Mouse (Mus musculus) neural tube, embryonic 15.5 days (tissue): Measurements from ENCODE around the gene Bcl2. TPM values are rescaled to one million over a fixed set of nuclear protein-coding genes. Genes with fewer than 3 reads are reported as not detected.

Experiments used
- ATAC-seq: fragments of 200-750 bp; cut with Nextera tagmentation; 2 replicates; pipeline ENCODE4 v1.8.0; 2017; ENCODE audit warnings: mild to moderate bottlenecking, moderate TSS enrichment, moderate library complexity; ENCODE audit not compliant: low FRiP score
- H3K27ac ChIP-seq: fragments of 300-500 bp; sonication (generic); replicated peaks from 2 replicates; pipeline ENCODE4 v1.5.1; 2015; ENCODE audit warnings: mild to moderate bottlenecking, inconsistent platforms
- H3K27me3 ChIP-seq: fragments of 300-500 bp; sonication (generic); replicated peaks from 2 replicates; pipeline ENCODE4 v1.6.1; 2015; ENCODE audit warnings: inconsistent platforms
- H3K36me3 ChIP-seq: fragments of 300-500 bp; sonication (generic); 2 replicates; pipeline ENCODE4 v1.6.1; 2015; ENCODE audit warnings: inconsistent platforms
- H3K4me1 ChIP-seq: fragments of 300-500 bp; sonication (generic); 2 replicates; pipeline ENCODE4 v1.6.1; 2015; ENCODE audit warnings: inconsistent platforms
- H3K4me2 ChIP-seq: fragments of 300-500 bp; sonication (generic); 2 replicates; pipeline ENCODE4 v1.6.1; 2015; ENCODE audit warnings: inconsistent platforms, mild to moderate bottlenecking, moderate library complexity
- H3K4me3 ChIP-seq: fragments of 300-500 bp; sonication (generic); replicated peaks from 2 replicates; pipeline ENCODE4 v1.5.1; 2015; ENCODE audit warnings: mild to moderate bottlenecking, inconsistent platforms
- H3K9ac ChIP-seq: fragments of 300-500 bp; sonication (generic); replicated peaks from 2 replicates; pipeline ENCODE4 v1.6.1; 2015; ENCODE audit warnings: mild to moderate bottlenecking, inconsistent platforms
- H3K9me3 ChIP-seq: fragments of 300-500 bp; sonication (generic); replicated peaks from 2 replicates; pipeline ENCODE4 v1.6.1; 2016; ENCODE audit warnings: inconsistent platforms
- WGBS: fragments of 180-500 bp; shearing (Covaris S2); methylation state at CpG from one replicate; pipeline ENCODE4 v1.1.7; 2015; ENCODE audit warnings: mixed read lengths; 5-methylcytosine and 5-hydroxymethylcytosine counted together
- microRNA-seq: library from miRNA; unstranded; fragments of <30 nt; microRNA quantifications from one replicate; pipeline ENCODE4, GENCODE M21; 2017
- polyA plus RNA-seq: library from polyadenylated mRNA; unstranded; fragments of >200 nt; fragmentation: Nextera tagmentation; extraction: Ambion mirVana; gene quantifications from 2 replicates; pipeline ENCODE4 v1.2.1, GENCODE M21; 2015

Bcl2 gene
- polyA plus RNA-seq, 1 experiment from 2014 or later, result 16.7 TPM

DNA sequence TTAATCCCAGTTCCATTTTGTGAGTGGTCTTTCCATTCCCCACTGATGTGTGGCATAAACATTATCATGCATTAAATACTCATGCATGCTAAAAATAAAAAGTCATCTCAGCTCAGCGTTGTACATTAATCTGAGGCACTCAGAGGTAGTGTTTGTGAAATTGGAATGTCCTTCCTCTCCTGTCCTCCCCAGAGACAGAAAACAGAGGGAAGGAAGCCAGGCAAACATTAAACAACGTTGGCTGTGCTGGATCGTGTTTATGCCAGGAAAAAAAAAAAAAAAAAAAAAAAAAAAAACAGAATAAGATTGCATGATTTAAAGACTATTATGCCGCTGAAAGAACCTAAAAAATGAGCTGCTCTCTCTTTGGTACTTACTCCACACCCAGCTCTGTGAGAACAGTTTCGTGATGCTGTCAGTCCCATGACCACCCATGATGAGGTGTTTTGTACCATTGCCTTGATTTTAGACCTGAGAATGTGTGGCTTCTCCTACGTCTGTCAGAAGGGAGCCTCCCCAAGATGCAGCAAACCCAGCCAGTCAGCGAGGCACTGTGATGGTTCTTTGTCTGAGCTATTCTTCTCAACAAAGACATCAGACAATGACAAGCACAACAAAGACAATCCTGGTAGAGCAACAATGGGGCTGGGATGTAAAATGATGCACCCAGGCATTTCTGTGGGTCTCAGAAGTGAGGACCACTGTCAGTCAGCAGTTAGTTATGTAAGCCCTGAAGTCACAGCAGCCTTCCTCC lies 200.0 kb downstream of the Bcl2 start:
- no peak overlapping the region for H3K4me2 ChIP-seq
- H3K27me3 ChIP-seq, result no peaks in the 10 kb centered on the region
- H3K4me1 ChIP-seq, result no peaks in the 10 kb centered on the region
- no peaks in the 10 kb centered on the region for H3K36me3 ChIP-seq
- no peak overlapping the region for H3K4me3 ChIP-seq
- no peak overlapping the region for H3K27ac ChIP-seq
- H3K9ac ChIP-seq, result no peak overlapping the region
- ATAC-seq, result no peak; the same call in 1 of the 2 replicates
- H3K9me3 ChIP-seq, result no peaks in the 10 kb centered on the region
- 40% methylated on average over 7 of the region's 7 CpGs for WGBS

- no peak for ATAC-seq
- WGBS, result 80% methylated on average over 4 of the region's 4 CpGs
- Histone ChIP-seq H3K4me2 (no peak overlapping the region), H3K4me1 (no peaks in the 10 kb centered on the region), H3K27ac (no peak overlapping the region), H3K36me3 (no peaks in the 10 kb centered on the region), H3K9me3 (no peaks in the 10 kb centered on the region), H3K27me3 (no peaks in the 10 kb centered on the region), H3K9ac (no peak overlapping the region), H3K4me3 (no peak overlapping the region)
Measured at GRCm38 (mm10) chr1:106513481-106513880, 200.6 kb downstream of the Bcl2 start.

DNA sequence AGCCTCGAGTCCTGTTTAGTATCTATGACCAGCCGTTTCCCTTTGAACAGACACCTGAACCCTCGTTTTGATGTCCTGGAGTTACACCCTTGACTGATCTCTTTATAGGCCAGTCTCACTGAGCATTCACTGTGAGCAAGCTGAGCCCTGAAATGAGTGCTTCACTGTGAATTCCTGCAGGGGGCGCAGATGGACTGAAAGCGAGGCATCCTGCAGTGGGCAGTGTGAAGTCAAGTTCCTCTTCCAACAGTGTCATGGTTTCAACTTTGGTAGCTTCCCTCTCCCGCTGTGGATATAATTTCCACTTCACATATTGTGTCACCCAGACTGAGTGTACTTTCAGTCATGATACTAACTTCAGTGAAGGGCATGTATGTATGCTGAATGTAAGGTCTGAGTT lies 202.5 kb downstream of the Bcl2 start:
- H3K27me3 ChIP-seq, result no peaks in the 10 kb centered on the region
- no peaks in the 10 kb centered on the region for H3K36me3 ChIP-seq
- H3K9me3 ChIP-seq, result no peaks in the 10 kb centered on the region
- H3K4me1 ChIP-seq, result no peaks in the 10 kb centered on the region
- H3K4me3 ChIP-seq, result no peak overlapping the region
- H3K27ac ChIP-seq, result no peak overlapping the region
- 23% methylated on average over 6 of the region's 6 CpGs for WGBS
- peak; percentile 63; the same call in 1 of the 2 replicates for ATAC-seq
- no peak overlapping the region for H3K9ac ChIP-seq
- H3K4me2 ChIP-seq, result no peak overlapping the region

GRCm38 (mm10) chr1:106507556-106507955 lies 206.5 kb downstream of the Bcl2 start:
- no peak for ATAC-seq
- H3K27ac ChIP-seq, result no peak overlapping the region

DNA sequence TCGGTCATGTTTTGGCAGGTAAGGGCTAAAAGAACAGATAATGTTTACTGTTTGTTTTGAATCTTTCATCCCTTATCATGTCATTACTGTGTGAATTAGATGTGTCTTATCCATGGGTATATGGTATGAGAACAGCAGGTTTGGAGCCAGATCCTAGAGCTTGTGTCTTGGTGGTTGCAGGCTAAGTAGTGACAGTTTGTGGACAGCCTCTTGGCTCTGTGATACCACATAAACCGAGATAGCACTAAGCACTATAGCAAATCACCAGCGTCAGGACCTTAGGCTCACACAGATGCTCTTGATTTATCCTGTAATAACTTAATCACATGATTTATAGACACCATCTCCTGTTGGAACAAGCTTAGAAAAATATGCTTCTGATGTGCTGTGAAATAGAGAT lies 210.2 kb downstream of the Bcl2 start:
- WGBS, result 94% methylated on average over 3 of the region's 3 CpGs
- ATAC-seq, result no peak

More at GRCm38 (mm10) chr1:106507556-106507955, 206.5 kb downstream of the Bcl2 start:
- Histone ChIP-seq H3K9ac (no peak overlapping the region), H3K4me2 (no peak overlapping the region), H3K27me3 (no peaks in the 10 kb centered on the region), H3K4me3 (no peak overlapping the region), H3K4me1 (no peaks in the 10 kb centered on the region), H3K9me3 (no peaks in the 10 kb centered on the region), H3K36me3 (no peaks in the 10 kb centered on the region)
- 94% methylated on average over 1 of the region's 1 CpGs for WGBS

GRCm38 (mm10) chr1:106503407-106503806 lies 210.7 kb downstream of the Bcl2 start:
- Histone ChIP-seq H3K4me1 (no peaks in the 10 kb centered on the region), H3K36me3 (no peaks in the 10 kb centered on the region), H3K4me2 (no peak overlapping the region), H3K9ac (no peak overlapping the region), H3K4me3 (no peak overlapping the region), H3K27ac (no peak overlapping the region), H3K9me3 (no peaks in the 10 kb centered on the region), H3K27me3 (no peaks in the 10 kb centered on the region)
- ATAC-seq, result no peak
- 77% methylated on average over 4 of the region's 4 CpGs for whole genome bisulfite sequencing

More for the DNA sequence above, 210.2 kb downstream of the Bcl2 start:
- H3K4me1 ChIP-seq, result no peaks in the 10 kb centered on the region
- H3K4me2 ChIP-seq, result no peak overlapping the region
- H3K9me3 ChIP-seq, result no peaks in the 10 kb centered on the region
- H3K9ac ChIP-seq, result no peak overlapping the region
- H3K4me3 ChIP-seq, result no peak overlapping the region
- H3K27me3 ChIP-seq, result no peaks in the 10 kb centered on the region
- no peaks in the 10 kb centered on the region for H3K36me3 ChIP-seq
- H3K27ac ChIP-seq, result no peak overlapping the region

DNA sequence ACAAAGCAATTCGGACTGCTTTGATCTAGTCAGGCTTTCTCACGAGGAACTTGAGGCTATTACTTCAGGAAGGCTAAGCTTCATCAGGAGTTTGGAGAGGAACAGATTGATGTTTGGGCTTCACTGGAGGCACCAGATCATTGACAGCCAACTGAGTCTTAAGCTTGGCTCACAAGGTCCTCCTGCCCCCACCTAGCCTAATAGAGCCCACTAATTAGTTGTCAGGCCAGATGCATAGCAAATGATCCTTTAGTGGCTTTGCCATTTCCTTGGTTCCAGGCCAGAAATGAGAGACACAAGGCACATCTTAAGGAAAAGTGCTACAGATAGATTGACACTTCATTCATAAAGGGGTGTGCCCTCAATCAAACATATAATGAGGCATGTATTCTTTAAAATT lies 216.1 kb downstream of the Bcl2 start:
- 66% methylated on average over 2 of the region's 2 CpGs for WGBS
- Histone ChIP-seq H3K9ac (no peak overlapping the region), H3K4me1 (no peaks in the 10 kb centered on the region), H3K36me3 (no peaks in the 10 kb centered on the region), H3K27ac (no peak overlapping the region), H3K4me2 (no peak overlapping the region), H3K4me3 (no peak overlapping the region), H3K9me3 (no peaks in the 10 kb centered on the region), H3K27me3 (no peaks in the 10 kb centered on the region)
- ATAC-seq, result no peak

Small RNAs within 50 kb of the gene (microRNA-seq; reads per million reads assigned to microRNA genes)
- not detected for gene Mir3473f

Other genes starting within 250 kb of the Bcl2 start
- gene Kdsr, start 45.5 kb upstream of the Bcl2 start, polyA plus RNA-seq, result 10.1 and 12.1 TPM in 2 replicates
- 29.0 and 42.3 TPM in 2 replicates for gene Vps4b, start 82.5 kb upstream of the Bcl2 start, polyA plus RNA-seq
- 0.29 and 0.41 TPM in 2 replicates for gene Serpinb5, start 146.9 kb upstream of the Bcl2 start, polyA plus RNA-seq
- 0.12 and 0.47 TPM in 2 replicates for gene Serpinb12, start 220.2 kb upstream of the Bcl2 start, polyA plus RNA-seq